Mouse (Mus musculus): ENCODE measurements at regions not wholly inside any gene's neighbourhood (a gene's known extent, or its start where the extent isn't known, plus 50 kb on each side); places are given as distances from the start of the nearest gene placed in this dataset.

GRCm38 (mm10) chr13:83955701-83956100, 266.4 kb upstream of the Tmem161b start:
- H3K27ac ChIP-seq (ENCODE audit: control insufficient read depth, low read depth, low read length): no peak overlapping the region
- H3K4me1 ChIP-seq (ENCODE audit: control insufficient read depth in 1 of 2, insufficient read depth in 2 of 2, low read length in 2 of 2): no peaks in the 10 kb centered on the region
- H3K79me2 ChIP-seq (ENCODE audit: control insufficient read depth, insufficient read depth, low read length, poor library complexity): no peaks in the 10 kb centered on the region
- no peak overlapping the region for H3K4me3 ChIP-seq (ENCODE audit: control insufficient read depth in 1 of 2, insufficient read depth in 1 of 2, low read depth in 2 of 2, low read length in 2 of 2)
- no peak overlapping the region for H3K9ac ChIP-seq (ENCODE audit: control insufficient read depth, low read depth, low read length, poor library complexity, severe bottlenecking)
- no peaks in the 10 kb centered on the region for H3K9me3 ChIP-seq (replicated peaks; ENCODE audit: insufficient read depth, low read length)
- no peak for TF ChIP-seq POLR2A (IDR thresholded peaks at IDR 0.05; ENCODE audit: control insufficient read depth in 1 of 2, insufficient read depth in 1 of 2, low read depth in 1 of 2, low read length in 2 of 2, poor library complexity in 1 of 2)
- no peak for TF ChIP-seq HCFC1 (IDR thresholded peaks at IDR 0.05; ENCODE audit: low read depth, low read length)
- no peak for TF ChIP-seq MEF2A (IDR thresholded peaks at IDR 0.05; ENCODE audit: extremely low read depth, insufficient replicate concordance, low read depth, low read length, poor library complexity, severe bottlenecking)
- TF ChIP-seq MXI1 (IDR thresholded peaks at IDR 0.05; ENCODE audit: low read depth, low read length): no peak
- no peak for TF ChIP-seq ZKSCAN1 (IDR thresholded peaks at IDR 0.05; ENCODE audit: low read depth, low read length)
- no peak for TF ChIP-seq CHD2 (IDR thresholded peaks at IDR 0.05; ENCODE audit: low read length)
- no peak for TF ChIP-seq RCOR1 (IDR thresholded peaks at IDR 0.05; ENCODE audit: low read depth, low read length)
- no peak for TF ChIP-seq TAL1 (IDR thresholded peaks at IDR 0.05; ENCODE audit: low read length)
- no peak for TF ChIP-seq USF1 (IDR thresholded peaks at IDR 0.05; ENCODE audit: low read depth, low read length)
- no peak for TF ChIP-seq POLR2AphosphoS2 (IDR thresholded peaks at IDR 0.05; ENCODE audit: low read length)
- TF ChIP-seq ELF1 (IDR thresholded peaks at IDR 0.05; ENCODE audit: low read depth, low read length): no peak
- no peak for TF ChIP-seq TCF12 (IDR thresholded peaks at IDR 0.05; ENCODE audit: low read depth, low read length)
- TF ChIP-seq MAX (IDR thresholded peaks at IDR 0.05; ENCODE audit: low read length): no peak
- TF ChIP-seq EP300 (IDR thresholded peaks at IDR 0.05; ENCODE audit: low read depth in 1 of 2, low read length in 2 of 2): no peak
- TF ChIP-seq SMC3 (IDR thresholded peaks at IDR 0.05; ENCODE audit: low read depth, low read length): no peak
- TF ChIP-seq ZNF384 (IDR thresholded peaks at IDR 0.05; ENCODE audit: low read depth, low read length): no peak
- no peak for TF ChIP-seq MYB (IDR thresholded peaks at IDR 0.05; ENCODE audit: low read depth, low read length)
- no peak for DNase-seq (ENCODE audit: low read depth, low spot score)
- H3K36me3 ChIP-seq (ENCODE audit: control insufficient read depth in 1 of 2, insufficient read depth in 2 of 2, low read length in 2 of 2): no peaks in the 10 kb centered on the region
- H3K27me3 ChIP-seq (ENCODE audit: control insufficient read depth in 1 of 2, insufficient read depth in 2 of 2, low read length in 2 of 2): no peaks in the 10 kb centered on the region

GRCm38 (mm10) chr13:83978541-83978940, 243.6 kb upstream of the Tmem161b start:
- Histone ChIP-seq H3K79me2 (ENCODE audit: control insufficient read depth, insufficient read depth, low read length, poor library complexity) (no peaks in the 10 kb centered on the region), H3K27ac (ENCODE audit: control insufficient read depth, low read depth, low read length) (no peak overlapping the region), H3K4me1 (ENCODE audit: control insufficient read depth in 1 of 2, insufficient read depth in 2 of 2, low read length in 2 of 2) (no peaks in the 10 kb centered on the region), H3K27me3 (ENCODE audit: control insufficient read depth in 1 of 2, insufficient read depth in 2 of 2, low read length in 2 of 2) (no peaks in the 10 kb centered on the region), H3K9ac (ENCODE audit: control insufficient read depth, low read depth, low read length, poor library complexity, severe bottlenecking) (no peak overlapping the region), H3K4me3 (ENCODE audit: control insufficient read depth in 1 of 2, insufficient read depth in 1 of 2, low read depth in 2 of 2, low read length in 2 of 2) (no peak overlapping the region), H3K9me3 (replicated peaks; ENCODE audit: insufficient read depth, low read length) (no peaks in the 10 kb centered on the region), H3K36me3 (ENCODE audit: control insufficient read depth in 1 of 2, insufficient read depth in 2 of 2, low read length in 2 of 2) (no peaks in the 10 kb centered on the region)
- TF ChIP-seq CHD2 (IDR thresholded peaks at IDR 0.05; ENCODE audit: low read length) (no peak), USF2 (IDR thresholded peaks at IDR 0.05; ENCODE audit: borderline replicate concordance in 1 of 2, insufficient read depth in 1 of 2, low read depth in 1 of 2, low read length in 2 of 2) (no peak), E2F4 (IDR thresholded peaks at IDR 0.05; ENCODE audit: borderline replicate concordance, low read depth, low read length) (no peak), UBTF (IDR thresholded peaks at IDR 0.05; ENCODE audit: borderline replicate concordance, insufficient read depth, low read depth, low read length) (no peak), RCOR1 (IDR thresholded peaks at IDR 0.05; ENCODE audit: low read depth, low read length) (no peak), KAT2A (conservative IDR thresholded peaks at IDR 0.05; ENCODE audit: low read depth, low read length) (no peak), CHD1 (IDR thresholded peaks at IDR 0.05; ENCODE audit: low read depth, low read length) (no peak)
- no peak for DNase-seq (ENCODE audit: low read depth, low spot score)
